Mouse (Mus musculus) lung, postnatal 0 days (tissue): ENCODE data around the gene Creb3.

Source experiments
- CTCF ChIP-seq: IDR thresholded peaks from 2 replicates; pipeline ENCODE4 v1.5.1; 2016; ENCODE audit warnings: antibody characterized with exemption, mild to moderate bottlenecking
- EP300 ChIP-seq: IDR thresholded peaks from 2 replicates; pipeline ENCODE4 v1.6.1; 2016; ENCODE audit warnings: antibody characterized with exemption, mild to moderate bottlenecking, control low read depth

DNA sequence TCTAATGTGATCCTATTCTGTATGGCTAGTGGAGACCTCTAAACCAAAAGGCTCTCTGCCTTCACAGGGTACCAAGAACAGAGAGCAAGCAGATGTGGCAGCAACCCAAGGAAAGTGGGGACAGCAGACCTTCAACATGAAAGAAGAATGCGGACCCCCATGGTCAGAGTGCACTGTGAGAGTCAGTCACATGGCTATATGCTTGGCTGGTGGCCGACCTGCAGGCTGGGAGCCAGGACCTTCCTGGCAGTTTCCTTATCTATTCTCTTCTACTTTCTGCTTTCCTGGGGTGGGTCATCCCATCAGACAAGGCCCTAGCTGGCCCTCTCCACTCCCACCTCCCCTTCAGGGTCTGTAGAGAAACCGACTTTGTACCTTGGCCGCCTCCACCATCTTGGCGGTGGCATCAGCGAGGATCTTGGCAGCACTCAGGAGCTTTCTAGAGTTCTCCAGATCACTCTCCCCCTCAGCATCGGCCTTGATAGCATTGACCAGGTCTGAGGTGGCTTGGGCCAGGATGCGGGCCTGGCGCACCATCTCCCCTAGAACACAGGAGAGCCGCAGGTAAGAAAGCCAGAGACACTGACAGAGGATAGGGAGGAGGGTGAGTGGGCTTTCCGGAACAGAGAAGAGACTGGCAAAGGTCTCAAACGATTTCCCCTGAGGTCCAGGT is 15.6 kb upstream of the Creb3 start:
- no peak for TF ChIP-seq CTCF
- TF ChIP-seq EP300 = no peak
